Mouse (Mus musculus) retina, embryonic 14.5 days (tissue): Measurements from ENCODE around the gene Ifi204.
"Not testable (repeated sequence)": the region's sequence is repeated elsewhere in the genome, so short reads cannot be mapped to it uniquely, and the experiment has no call there.

Experiments
- DNase-seq: peaks from one replicate; pipeline ENCODE4 v3.0.0-alpha.2; 2015; ENCODE audit warnings: low spot score

Gene Ifi204

GRCm38 (mm10) chr1:173766848-173767617 is at the start of gene Ifi204:
Gene Ifi204 (minus strand): TSS chr1:173766943.
- not testable (repeated sequence) for DNase-seq

DNA sequence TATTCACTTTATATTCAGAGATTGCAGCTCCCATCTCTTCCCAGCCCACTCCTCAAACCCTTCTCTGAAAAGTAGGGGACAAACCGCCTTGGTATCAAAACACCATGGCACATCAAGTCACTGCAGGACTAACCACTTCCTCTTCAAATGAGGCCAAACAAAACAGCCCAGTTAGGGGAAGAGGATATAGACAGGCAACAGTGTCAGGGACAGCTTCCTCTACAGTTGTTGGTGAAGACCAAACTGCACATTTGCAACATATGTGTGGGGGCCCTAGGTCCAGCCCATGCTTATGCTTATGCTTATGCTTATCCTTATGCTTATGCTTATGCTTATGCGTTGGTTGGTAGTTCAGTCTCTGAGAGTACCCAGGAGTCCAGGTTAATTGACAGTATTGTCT is 42.6 kb upstream of the Ifi204 start:
- DNase-seq = not testable (repeated sequence)

DNA sequence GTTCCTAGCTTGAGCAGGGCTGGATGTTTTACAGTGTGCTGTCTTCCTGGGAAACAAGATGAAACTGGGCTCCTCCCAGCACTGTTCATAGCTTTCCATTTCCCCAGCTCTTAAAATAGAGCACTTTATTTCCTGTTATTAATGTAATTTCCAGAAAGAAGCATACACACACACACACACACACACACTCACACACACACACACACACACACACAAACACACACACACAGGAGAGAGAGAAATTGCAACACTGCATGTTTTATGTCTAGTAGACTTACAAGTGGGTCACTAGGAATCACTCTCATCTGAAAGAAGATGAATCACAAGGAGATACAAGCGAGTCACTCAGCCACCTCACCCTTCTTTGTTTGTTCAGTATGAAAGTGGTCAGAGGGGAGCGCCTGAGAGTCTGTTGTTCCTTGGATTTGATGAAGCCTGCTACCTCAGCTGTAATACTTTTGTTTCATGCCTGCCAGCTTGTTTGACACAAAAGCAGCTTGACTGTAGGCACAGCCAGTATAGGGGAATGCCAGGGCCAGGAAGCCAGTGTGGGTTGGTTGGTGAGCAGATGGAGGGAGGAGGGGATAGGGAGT is 36.0 kb upstream of the Ifi204 start:
- not testable (repeated sequence) for DNase-seq

GRCm38 (mm10) chr1:173802207-173802606 is 35.5 kb upstream of the Ifi204 start:
- DNase-seq = not testable (repeated sequence)

GRCm38 (mm10) chr1:173801791-173802190 is 35.0 kb upstream of the Ifi204 start:
- DNase-seq = not testable (repeated sequence)

DNA sequence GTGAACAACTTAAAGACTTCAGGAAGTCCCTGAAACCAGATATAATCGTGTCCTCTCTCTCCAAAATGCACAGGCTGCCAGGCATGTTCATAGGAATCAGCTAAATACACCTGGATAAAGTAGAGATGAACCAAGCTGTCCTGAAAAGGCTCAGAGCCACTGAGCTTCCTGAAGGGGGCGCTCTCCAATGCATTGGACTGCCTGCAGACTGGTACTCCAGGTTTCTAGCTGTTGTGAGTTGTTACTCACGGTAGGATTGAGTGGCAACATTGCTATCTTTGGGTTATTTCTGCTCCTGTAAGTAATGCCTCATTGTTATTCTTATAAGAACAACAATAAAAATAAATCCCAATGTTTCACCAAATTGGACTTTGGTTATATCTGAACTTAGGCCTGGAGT is 6.7 kb upstream of the Ifi204 start:
- DNase-seq = not testable (repeated sequence)

DNA sequence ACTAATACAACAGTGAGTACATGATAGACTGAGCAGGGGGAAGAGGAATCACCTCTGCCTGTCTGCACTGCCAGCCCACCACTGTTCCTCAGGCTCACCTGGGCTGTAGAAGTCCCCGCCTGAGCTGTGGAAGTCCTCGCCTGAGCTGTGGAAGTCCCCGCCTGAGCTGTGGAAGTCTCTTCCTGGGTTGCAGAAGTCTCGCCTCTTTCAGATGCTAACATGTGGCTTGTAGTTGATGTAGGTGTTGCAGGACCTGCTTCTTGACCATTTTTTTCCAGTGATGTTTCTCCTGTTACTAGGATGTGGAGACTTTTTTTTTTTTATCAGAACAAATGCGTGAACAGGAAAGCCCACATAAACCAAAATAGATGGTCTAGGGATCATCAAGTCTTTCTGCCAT is 6.7 kb downstream of the Ifi204 start:
- not testable (repeated sequence) for DNase-seq

GRCm38 (mm10) chr1:173742262-173742661 is 24.5 kb downstream of the Ifi204 start:
- DNase-seq = no peak

DNA sequence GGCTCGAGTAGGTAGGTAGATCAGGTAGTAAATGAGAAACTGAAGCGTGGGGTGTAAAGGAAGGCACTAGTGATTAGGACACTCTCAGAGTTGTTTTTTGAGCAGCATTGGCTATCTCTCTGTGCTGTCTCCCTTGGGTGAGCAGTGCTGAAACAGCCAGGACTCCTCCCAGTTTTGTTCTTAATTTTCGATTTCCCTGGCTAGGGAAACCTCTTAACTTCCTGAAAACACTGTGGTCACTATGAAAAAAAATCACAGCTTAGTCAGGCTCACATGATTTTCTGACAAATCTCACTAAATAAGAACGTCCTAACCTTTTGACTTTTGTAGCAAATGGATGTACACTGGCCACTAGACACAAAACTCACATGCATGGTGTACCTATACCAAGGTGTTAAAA is 25.1 kb downstream of the Ifi204 start, which contains the start of gene Ifi207:
TSS of gene Ifi207 (minus strand) at position 92 of the 400 bp plus-strand sequence.
- DNase-seq = no peak

GRCm38 (mm10) chr1:173740537-173740936 is 26.2 kb downstream of the Ifi204 start:
- no peak for DNase-seq

DNA sequence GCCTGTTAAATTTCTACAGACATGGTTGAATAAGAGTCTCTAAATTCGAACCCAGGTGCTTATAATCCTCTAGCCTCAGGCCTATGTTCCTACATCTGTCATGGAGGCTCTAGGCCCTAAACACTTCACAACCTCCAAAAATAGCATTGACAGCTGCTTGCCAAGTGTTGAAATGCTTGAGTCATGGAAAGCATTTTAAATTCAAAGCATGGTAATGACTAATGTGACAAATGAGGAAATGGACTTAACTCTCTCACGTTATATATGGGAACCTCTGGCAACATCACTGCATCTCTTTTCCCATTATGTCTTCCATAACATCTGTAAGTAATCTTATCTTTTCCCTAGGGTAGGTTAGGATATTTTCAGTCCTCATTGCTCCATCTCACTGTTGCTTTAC is 29.8 kb downstream of the Ifi204 start:
- DNase-seq = no peak

GRCm38 (mm10) chr1:173735015-173735414 is 31.7 kb downstream of the Ifi204 start:
- not testable (repeated sequence) for DNase-seq

GRCm38 (mm10) chr1:173733219-173733618 is 33.5 kb downstream of the Ifi204 start:
- no peak for DNase-seq
